Mouse (Mus musculus) stomach, postnatal 0 days (tissue): ENCODE data around the gene Nr1d1. TPM values are rescaled to one million over a fixed set of nuclear protein-coding genes. Genes with fewer than 3 reads are reported as not detected.

Experiments used
- ATAC-seq: fragments of 200-750 bp; cut with Nextera tagmentation; 2 replicates; pipeline ENCODE4 v1.8.0; 2017; ENCODE audit not compliant: low FRiP score, low TSS enrichment
- DNase-seq: peaks from one replicate; pipeline ENCODE4 v3.0.0-alpha.2; 2016; ENCODE audit warnings: low spot score
- H3K27ac ChIP-seq: fragments of 300-500 bp; sonication (generic); replicated peaks from 2 replicates; pipeline ENCODE4 v1.5.1; 2014; ENCODE audit warnings: mild to moderate bottlenecking, control low read depth
- H3K27me3 ChIP-seq: fragments of 300-500 bp; sonication (generic); 2 replicates; pipeline ENCODE4 v1.6.1; 2014; ENCODE audit warnings: low read length; ENCODE audit not compliant: control insufficient read depth, insufficient read depth
- H3K36me3 ChIP-seq: fragments of 300-500 bp; sonication (generic); 2 replicates; pipeline ENCODE4 v1.6.1; 2014; ENCODE audit warnings: low read length, mixed read lengths; ENCODE audit not compliant: control insufficient read depth, insufficient read depth
- H3K4me1 ChIP-seq: fragments of 300-500 bp; sonication (generic); replicated peaks from 2 replicates; pipeline ENCODE4 v1.6.1; 2014; ENCODE audit warnings: antibody characterized with exemption; ENCODE audit not compliant: control insufficient read depth, insufficient read depth
- H3K4me2 ChIP-seq: fragments of 300-500 bp; sonication (generic); replicated peaks from 2 replicates; pipeline ENCODE4 v1.6.1; 2014; ENCODE audit warnings: low read depth, mild to moderate bottlenecking, control low read depth, moderate library complexity
- H3K4me3 ChIP-seq: fragments of 300-500 bp; sonication (generic); 2 replicates; pipeline ENCODE4 v1.5.1; 2014; ENCODE audit warnings: low read depth, low read length, control low read depth
- H3K9ac ChIP-seq: fragments of 300-500 bp; sonication (generic); 2 replicates; pipeline ENCODE4 v1.6.1; 2014; ENCODE audit warnings: mild to moderate bottlenecking, low read length, control low read depth, mixed read lengths
- H3K9me3 ChIP-seq: fragments of 300-500 bp; sonication (generic); 2 replicates; pipeline ENCODE4 v1.6.1; 2016; ENCODE audit warnings: low read length; ENCODE audit not compliant: control insufficient read depth
- CTCF ChIP-seq: IDR thresholded peaks from 2 replicates; pipeline ENCODE4 v1.5.1; 2016; ENCODE audit warnings: antibody characterized with exemption, low read depth, mild to moderate bottlenecking, moderate library complexity
- EP300 ChIP-seq: optimal IDR thresholded peaks from 2 replicates; pipeline ENCODE3; 2016; ENCODE audit warnings: antibody characterized with exemption
- WGBS: fragments of 180-500 bp; shearing (Covaris S2); extraction: QIAGEN DNeasy Blood & Tissue Kit; methylation state at CpG from one replicate; pipeline ENCODE4 v1.1.7; 2014; 5-methylcytosine and 5-hydroxymethylcytosine counted together
- polyA plus RNA-seq: library from polyadenylated mRNA; unstranded; fragments of >200 nt; fragmentation: Nextera tagmentation; extraction: Ambion mirVana; gene quantifications from 2 replicates; pipeline ENCODE4 v1.2.1, GENCODE M21; 2015

Nr1d1 gene
- polyA plus RNA-seq, 1 experiment from 2014 or later: 7.9 TPM

GRCm38 (mm10) chr11:98776052-98776764, 1.1 kb upstream of the Nr1d1 start:
- WGBS: 34% methylated on average over 12 of the region's 12 CpGs

GRCm38 (mm10) chr11:98775348-98776051, 367 bp upstream of the Nr1d1 start:
- Histone ChIP-seq H3K4me1 (peaks cover 16% of the 10 kb centered on the region), H3K9ac (peak overlapping the region; percentile 39), H3K9me3 (no peaks in the 10 kb centered on the region), H3K27me3 (no peaks in the 10 kb centered on the region), H3K4me2 (peak overlapping the region; percentile 67), H3K27ac (peak overlapping the region; percentile 95), H3K36me3 (peaks cover 9% of the 10 kb centered on the region; the same call in 1 of the 2 replicates), H3K4me3 (peak overlapping the region; percentile 59; the same call in 1 of the 2 replicates)
- ATAC-seq: peak; percentile 76
- TF ChIP-seq EP300: no peak
- peak; percentile 27 for TF ChIP-seq CTCF
- under 1% methylated on average over 15 of the region's 15 CpGs for WGBS
- DNase-seq: peak; percentile 99

More at GRCm38 (mm10) chr11:98776052-98776764, 1.1 kb upstream of the Nr1d1 start:
- Histone ChIP-seq H3K27me3 (no peaks in the 10 kb centered on the region), H3K36me3 (peaks cover 4% of the 10 kb centered on the region; the same call in 1 of the 2 replicates), H3K27ac (peak overlapping the region; percentile 95), H3K4me2 (peak overlapping the region; percentile 67; the same call in 1 of the 2 replicates), H3K9me3 (no peaks in the 10 kb centered on the region), H3K9ac (peak overlapping the region; percentile 43; the same call in 1 of the 2 replicates), H3K4me3 (no peak overlapping the region), H3K4me1 (peaks cover 16% of the 10 kb centered on the region)
- no peak for TF ChIP-seq CTCF
- no peak for TF ChIP-seq EP300
- DNase-seq (peak; percentile 19), ATAC-seq (no peak)

GRCm38 (mm10) chr11:98773635-98774295, 1.4 kb downstream of the Nr1d1 start:
- Histone ChIP-seq H3K27me3 (no peaks in the 10 kb centered on the region), H3K4me2 (peak overlapping the region; percentile 67), H3K9ac (peak overlapping the region; percentile 82), H3K4me1 (peaks cover 16% of the 10 kb centered on the region), H3K27ac (peak overlapping the region; percentile 95), H3K9me3 (no peaks in the 10 kb centered on the region), H3K4me3 (peak overlapping the region; percentile 59), H3K36me3 (peaks cover 22% of the 10 kb centered on the region; the same call in 1 of the 2 replicates)
- 2% methylated on average over 37 of the region's 37 CpGs for WGBS
- ATAC-seq (peak; percentile 84), DNase-seq (peak; percentile 100)
- TF ChIP-seq CTCF: peak; percentile 38
- peak; percentile 64 for TF ChIP-seq EP300

- H3K4me2 ChIP-seq: peak overlapping the region; percentile 67
- H3K4me3 ChIP-seq: peak overlapping the region; percentile 59; the same call in 1 of the 2 replicates
- DNase-seq: peak; percentile 88
Observed at GRCm38 (mm10) chr11:98772667-98773171, 2.4 kb downstream of the Nr1d1 start.

GRCm38 (mm10) chr11:98771844-98772525, 3.1 kb downstream of the Nr1d1 start:
- no peak overlapping the region; the same call in 1 of the 2 replicates for H3K9ac ChIP-seq
- H3K27ac ChIP-seq: peak overlapping the region; percentile 95
- peak overlapping the region; percentile 67 for H3K4me2 ChIP-seq
- WGBS: 82% methylated on average over 11 of the region's 11 CpGs
- H3K36me3 ChIP-seq: peaks cover 23% of the 10 kb centered on the region; the same call in 1 of the 2 replicates
- no peak for ATAC-seq
- peaks cover 9% of the 10 kb centered on the region for H3K4me1 ChIP-seq
- TF ChIP-seq CTCF (no peak), EP300 (no peak)
- H3K27me3 ChIP-seq: no peaks in the 10 kb centered on the region
- H3K4me3 ChIP-seq: no peak overlapping the region
- DNase-seq: peak; percentile 25
- H3K9me3 ChIP-seq: no peaks in the 10 kb centered on the region

More at GRCm38 (mm10) chr11:98772667-98773171, 2.4 kb downstream of the Nr1d1 start:
- peaks cover 23% of the 10 kb centered on the region; the same call in 1 of the 2 replicates for H3K36me3 ChIP-seq
- TF ChIP-seq CTCF (no peak), EP300 (no peak)
- no peak overlapping the region; the same call in 1 of the 2 replicates for H3K9ac ChIP-seq
- 38% methylated on average over 8 of the region's 8 CpGs for WGBS
- no peaks in the 10 kb centered on the region for H3K27me3 ChIP-seq
- H3K4me1 ChIP-seq: peaks cover 16% of the 10 kb centered on the region
- ATAC-seq: peak; percentile 56
- H3K27ac ChIP-seq: peak overlapping the region; percentile 95
- no peaks in the 10 kb centered on the region for H3K9me3 ChIP-seq
